Mouse (Mus musculus) heart, postnatal 0 days (tissue): ENCODE measurements around the gene Rassf4. TPM values are rescaled to one million over a fixed set of nuclear protein-coding genes. Genes with fewer than 3 reads are reported as not detected.
A peak's percentile ranks its signal among the peaks of the same experiment; 100 is the strongest.

ENCODE experiments used
- ATAC-seq: fragments of 200-750 bp; cut with Nextera tagmentation; 2 replicates; pipeline ENCODE4 v1.8.0; 2017; ENCODE audit warnings: low read depth, moderate number of reproducible peaks, moderate library complexity; ENCODE audit not compliant: insufficient read depth
- DNase-seq: peaks from one replicate; pipeline ENCODE4 v3.0.0-alpha.2; 2016; ENCODE audit warnings: low spot score
- H3K27ac ChIP-seq: fragments of 300-500 bp; sonication (generic); 2 replicates; pipeline ENCODE4 v1.5.1; 2014; ENCODE audit warnings: low read depth, mild to moderate bottlenecking
- H3K27me3 ChIP-seq: fragments of 300-500 bp; sonication (generic); 2 replicates; pipeline ENCODE4 v1.6.1; 2014; ENCODE audit warnings: low read length, mixed read lengths; ENCODE audit not compliant: control insufficient read depth, insufficient read depth
- H3K36me3 ChIP-seq: fragments of 300-500 bp; sonication (generic); replicated peaks from 2 replicates; pipeline ENCODE4 v1.6.1; 2014; ENCODE audit warnings: low read length, mixed read lengths; ENCODE audit not compliant: control insufficient read depth, insufficient read depth
- H3K4me1 ChIP-seq: fragments of 300-500 bp; sonication (generic); 2 replicates; pipeline ENCODE4 v1.6.1; 2014; ENCODE audit warnings: antibody characterized with exemption; ENCODE audit not compliant: control insufficient read depth, insufficient read depth
- H3K4me2 ChIP-seq: fragments of 300-500 bp; sonication (generic); 2 replicates; pipeline ENCODE4 v1.6.1; 2014; ENCODE audit warnings: low read depth, mild to moderate bottlenecking, low read length, moderate library complexity
- H3K4me3 ChIP-seq: fragments of 300-500 bp; sonication (generic); 2 replicates; pipeline ENCODE4 v1.5.1; 2014; ENCODE audit warnings: low read depth, low read length
- H3K9ac ChIP-seq: fragments of 300-500 bp; sonication (generic); replicated peaks from 2 replicates; pipeline ENCODE4 v1.6.1; 2014; ENCODE audit warnings: low read depth, low read length, mixed read lengths
- H3K9me3 ChIP-seq: fragments of 300-500 bp; sonication (generic); replicated peaks from 2 replicates; pipeline ENCODE4 v1.6.1; 2016; ENCODE audit warnings: low read length; ENCODE audit not compliant: control insufficient read depth
- CTCF ChIP-seq: IDR thresholded peaks from 2 replicates; pipeline ENCODE4 v1.5.1; 2016; ENCODE audit warnings: antibody characterized with exemption, control low read depth, low read depth
- EP300 ChIP-seq: IDR thresholded peaks from 2 replicates; pipeline ENCODE4 v1.6.1; 2016; ENCODE audit warnings: antibody characterized with exemption, low read depth
- WGBS: fragments of 180-500 bp; shearing (Covaris S2); extraction: QIAGEN DNeasy Blood & Tissue Kit; methylation state at CpG from one replicate; pipeline ENCODE4 v1.1.7; 2014; 5-methylcytosine and 5-hydroxymethylcytosine counted together
- polyA plus RNA-seq: library from polyadenylated mRNA; unstranded; fragments of >200 nt; fragmentation: Nextera tagmentation; extraction: Ambion mirVana; gene quantifications from 2 replicates; pipeline ENCODE4 v1.2.1, GENCODE M21; 2015
- total RNA-seq: library from RNA; depleted of rRNA; stranded (reverse); fragments of >200 nt; gene quantifications from 2 replicates; pipeline ENCODE4 v1.2.3, GENCODE M21; 2014; ENCODE audit warnings: low replicate concordance

Rassf4 gene
- total and polyA plus RNA-seq, 2 experiments from 2014 or later = 2.6 to 5.9 TPM

- no peaks in the 10 kb centered on the region for H3K36me3 ChIP-seq
- no peak overlapping the region for H3K9ac ChIP-seq
- H3K9me3 ChIP-seq = no peaks in the 10 kb centered on the region
- DNase-seq (no peak), ATAC-seq (no peak)
- H3K27me3 ChIP-seq = no peaks in the 10 kb centered on the region
- TF ChIP-seq CTCF (no peak), EP300 (no peak)
- H3K4me3 ChIP-seq = no peak overlapping the region
- H3K27ac ChIP-seq = no peak overlapping the region
- H3K4me1 ChIP-seq = no peaks in the 10 kb centered on the region
- no peak overlapping the region for H3K4me2 ChIP-seq
Observed at GRCm38 (mm10) chr6:116700821-116701220, 27.1 kb upstream of the Rassf4 start.

GRCm38 (mm10) chr6:116697896-116698425 lies 24.2 kb upstream of the Rassf4 start:
- ATAC-seq (no peak), DNase-seq (no peak)
- H3K4me3 ChIP-seq = no peak overlapping the region
- H3K9ac ChIP-seq = no peak overlapping the region
- no peaks in the 10 kb centered on the region for H3K27me3 ChIP-seq
- H3K36me3 ChIP-seq = no peaks in the 10 kb centered on the region
- TF ChIP-seq CTCF = no peak
- TF ChIP-seq EP300 = no peak
- H3K27ac ChIP-seq = no peak overlapping the region
- 82% methylated on average over 4 of the region's 4 CpGs for WGBS
- H3K4me2 ChIP-seq = no peak overlapping the region
- H3K4me1 ChIP-seq = no peaks in the 10 kb centered on the region
- no peaks in the 10 kb centered on the region for H3K9me3 ChIP-seq

GRCm38 (mm10) chr6:116697413-116697812 lies 23.7 kb upstream of the Rassf4 start:
- DNase-seq = no peak
- peak; percentile 44; the same call in 1 of the 2 replicates for ATAC-seq
- Histone ChIP-seq H3K9ac (no peak overlapping the region), H3K4me1 (no peaks in the 10 kb centered on the region), H3K27ac (no peak overlapping the region), H3K9me3 (no peaks in the 10 kb centered on the region), H3K27me3 (no peaks in the 10 kb centered on the region), H3K36me3 (no peaks in the 10 kb centered on the region), H3K4me3 (no peak overlapping the region), H3K4me2 (no peak overlapping the region)
- TF ChIP-seq CTCF = peak; percentile 78
- no peak for TF ChIP-seq EP300
- WGBS = 48% methylated on average over 2 of the region's 2 CpGs

- Histone ChIP-seq H3K4me2 (no peak overlapping the region), H3K4me3 (no peak overlapping the region), H3K9me3 (no peaks in the 10 kb centered on the region), H3K4me1 (no peaks in the 10 kb centered on the region), H3K9ac (no peak overlapping the region), H3K27ac (no peak overlapping the region), H3K36me3 (no peaks in the 10 kb centered on the region), H3K27me3 (no peaks in the 10 kb centered on the region)
- DNase-seq = no peak
- no peak for ATAC-seq
- TF ChIP-seq EP300 (no peak), CTCF (no peak)
- 53% methylated on average over 3 of the region's 3 CpGs for WGBS
Observed at GRCm38 (mm10) chr6:116694346-116694745, 20.6 kb upstream of the Rassf4 start.

- H3K4me2 ChIP-seq = no peak overlapping the region
- no peaks in the 10 kb centered on the region for H3K36me3 ChIP-seq
- no peaks in the 10 kb centered on the region for H3K9me3 ChIP-seq
- DNase-seq (no peak), ATAC-seq (no peak)
- H3K9ac ChIP-seq = no peak overlapping the region
- no peak overlapping the region for H3K4me3 ChIP-seq
- 76% methylated on average over 4 of the region's 4 CpGs for WGBS
- no peaks in the 10 kb centered on the region for H3K27me3 ChIP-seq
- no peak overlapping the region for H3K27ac ChIP-seq
- TF ChIP-seq CTCF (no peak), EP300 (no peak)
- H3K4me1 ChIP-seq = no peaks in the 10 kb centered on the region
Observed at GRCm38 (mm10) chr6:116693639-116694038, 19.9 kb upstream of the Rassf4 start.

- peak; percentile 30; the same call in 1 of the 2 replicates for ATAC-seq
- no peak overlapping the region for H3K9ac ChIP-seq
- H3K27ac ChIP-seq = no peak overlapping the region
- H3K4me2 ChIP-seq = no peak overlapping the region
- H3K4me1 ChIP-seq = no peaks in the 10 kb centered on the region
- H3K27me3 ChIP-seq = no peaks in the 10 kb centered on the region
- WGBS = 45% methylated on average over 6 of the region's 6 CpGs
- peak; percentile 22 for DNase-seq
- no peaks in the 10 kb centered on the region for H3K36me3 ChIP-seq
- no peak for TF ChIP-seq EP300
- no peak for TF ChIP-seq CTCF
- no peak overlapping the region for H3K4me3 ChIP-seq
- no peaks in the 10 kb centered on the region for H3K9me3 ChIP-seq
Observed at GRCm38 (mm10) chr6:116682317-116682716, 8.6 kb upstream of the Rassf4 start.
